8 mouse cellular contexts compared by ENCODE assay signal in genomic region chr7:25251071-25251791, GRCm38 (mm10). TPM values are rescaled to one million over a fixed set of nuclear protein-coding genes. Genes with fewer than 3 reads are reported as not detected.
A peak's percentile ranks its signal among the peaks of the same experiment; 100 is the strongest.
DNase-seq lines count a peak whose midpoint lies in the region; ATAC-seq lines count a peak whose summit lies in the region.

No protein-coding gene starts in this region.

- 3% methylated on average over 22 of the region's 22 CpGs for WGBS in forebrain, embryonic 15.5 days
- WGBS in hindbrain, embryonic 11.5 days, result 2% methylated on average over 22 of the region's 22 CpGs
- 2% methylated on average over 22 of the region's 22 CpGs for WGBS in limb, embryonic 15.5 days

- peaks cover 42% of the 10 kb centered on the region for H3K4me1 ChIP-seq in megakaryocyte, embryonic 14.5 days
- peaks cover 46% of the 10 kb centered on the region for H3K4me1 ChIP-seq in forebrain, embryonic 15.5 days
- peaks cover 12% of the 10 kb centered on the region for H3K4me1 ChIP-seq in hindbrain, embryonic 11.5 days (replicated peaks; ENCODE audit: control insufficient read depth, insufficient read depth, low read length)
- peaks cover 36% of the 10 kb centered on the region for H3K4me1 ChIP-seq in limb, embryonic 15.5 days

- peak overlapping the region; percentile 97 for H3K4me3 ChIP-seq in megakaryocyte, embryonic 14.5 days (replicated peaks)
- peak overlapping the region; percentile 73 for H3K4me3 ChIP-seq in forebrain, embryonic 15.5 days
- H3K4me3 ChIP-seq in hindbrain, embryonic 11.5 days (ENCODE audit: low read depth, low read length), result peak overlapping the region; percentile 90
- peak overlapping the region; percentile 95 for H3K4me3 ChIP-seq in limb, embryonic 15.5 days

- peak overlapping the region; percentile 96 for H3K27ac ChIP-seq in forebrain, embryonic 15.5 days (replicated peaks)
- peak overlapping the region; percentile 37 for H3K27ac ChIP-seq in hindbrain, embryonic 11.5 days (ENCODE audit: low read depth, low read length)
- H3K27ac ChIP-seq in limb, embryonic 15.5 days, result peak overlapping the region; percentile 99

- H3K9me3 ChIP-seq in megakaryocyte, embryonic 14.5 days, result no peaks in the 10 kb centered on the region
- no peaks in the 10 kb centered on the region for H3K9me3 ChIP-seq in forebrain, embryonic 15.5 days
- H3K9me3 ChIP-seq in hindbrain, embryonic 11.5 days (ENCODE audit: control insufficient read depth, low read length), result no peaks in the 10 kb centered on the region
- H3K9me3 ChIP-seq in limb, embryonic 15.5 days, result no peaks in the 10 kb centered on the region

- peak; percentile 60 for DNase-seq in brain, adult 2 months (ENCODE audit: low read depth, low spot score)
- peak; percentile 66 for DNase-seq in hindbrain, embryonic 11.5 days (ENCODE audit: low spot score)
- peak; percentile 60 for DNase-seq in naive thymus-derived CD4-positive, alpha-beta T cell, adult 2 months (ENCODE audit: low read depth)
- DNase-seq in layer of hippocampus, postnatal 25 days (ENCODE audit: extremely low spot score in 1 of 2, low spot score in 1 of 2), result no peak

- peak overlapping the region; percentile 49 for H3K9ac ChIP-seq in forebrain, embryonic 15.5 days (replicated peaks)
- peak overlapping the region; percentile 40 for H3K9ac ChIP-seq in hindbrain, embryonic 11.5 days (ENCODE audit: low read depth, low read length)
- peak overlapping the region; percentile 48 for H3K9ac ChIP-seq in limb, embryonic 15.5 days

- no peak for ATAC-seq in megakaryocyte, adult 5-6 weeks (ENCODE audit: poor library complexity, severe bottlenecking)
- ATAC-seq in forebrain, embryonic 15.5 days (replicated peaks), result no peak; the same call in 1 of the 2 replicates
- ATAC-seq in hindbrain, embryonic 11.5 days (ENCODE audit: low FRiP score), result peak; percentile 41
- ATAC-seq in limb, embryonic 15.5 days (ENCODE audit: insufficient number of reproducible peaks, low FRiP score, low TSS enrichment, low read depth), result peak; percentile 51

- peak overlapping the region; percentile 95 for H3K4me2 ChIP-seq in forebrain, embryonic 15.5 days (replicated peaks)
- peak overlapping the region; percentile 94 for H3K4me2 ChIP-seq in hindbrain, embryonic 11.5 days (replicated peaks; ENCODE audit: low read depth, low read length)
- H3K4me2 ChIP-seq in limb, embryonic 15.5 days, result peak overlapping the region; percentile 88

- H3K36me3 ChIP-seq in megakaryocyte, embryonic 14.5 days (replicated peaks; ENCODE audit: low read length), result peaks cover under 1% of the 10 kb centered on the region
- no peaks in the 10 kb centered on the region for H3K36me3 ChIP-seq in forebrain, embryonic 15.5 days
- H3K36me3 ChIP-seq in hindbrain, embryonic 11.5 days (ENCODE audit: control insufficient read depth, insufficient read depth, low read length), result no peaks in the 10 kb centered on the region
- H3K36me3 ChIP-seq in limb, embryonic 15.5 days, result no peaks in the 10 kb centered on the region

- H3K27me3 ChIP-seq in megakaryocyte, embryonic 14.5 days (replicated peaks), result peaks cover 12% of the 10 kb centered on the region
- H3K27me3 ChIP-seq in forebrain, embryonic 15.5 days, result no peaks in the 10 kb centered on the region
- no peaks in the 10 kb centered on the region for H3K27me3 ChIP-seq in hindbrain, embryonic 11.5 days (ENCODE audit: control insufficient read depth, insufficient read depth, low read length)
- H3K27me3 ChIP-seq in limb, embryonic 15.5 days, result no peaks in the 10 kb centered on the region

RNA-seq across cellular contexts. Expression of gene Erf, which starts 0.7 kb away (rescaled TPM):
- polyA plus RNA-seq in megakaryocyte, embryonic 14.5 days (2012; ENCODE audit: insufficient read depth, low replicate concordance), result 44.8 and 66.8 TPM in 2 replicates
- 4.9 and 6.5 TPM in 2 replicates for total RNA-seq in megakaryocyte, adult 5-6 weeks (2015)
- total RNA-seq in megakaryocyte, adult 5-6 weeks (2017), result 2.6 and 5.3 TPM in 2 replicates
- 4.8 and 5.5 TPM in 2 replicates for polyA plus RNA-seq in forebrain, embryonic 15.5 days (2015; fragmentation: Nextera tagmentation; extraction: Ambion mirVana)
- polyA plus RNA-seq in hindbrain, embryonic 11.5 days (2014; fragmentation: Nextera tagmentation; extraction: Ambion mirVana), result 12.8 and 14.2 TPM in 2 replicates
- polyA plus RNA-seq in limb, embryonic 15.5 days (2015; fragmentation: Nextera tagmentation; extraction: Ambion mirVana), result 20.8 and 24.4 TPM in 2 replicates
- 10 to 100 TPM; 44.4 to 51.1 TPM for total RNA-seq in layer of hippocampus, postnatal 25 days (2021)

RNA-seq across cellular contexts. Expression of gene Gsk3a, which starts 13.6 kb away (rescaled TPM):
- 55.6 and 120 TPM in 2 replicates for polyA plus RNA-seq in megakaryocyte, embryonic 14.5 days (2012; ENCODE audit: insufficient read depth, low replicate concordance)
- 90.1 and 90.2 TPM in 2 replicates for total RNA-seq in megakaryocyte, adult 5-6 weeks (2015)
- 58.7 and 60.8 TPM in 2 replicates for total RNA-seq in megakaryocyte, adult 5-6 weeks (2017)
- polyA plus RNA-seq in forebrain, embryonic 15.5 days (2015; fragmentation: Nextera tagmentation; extraction: Ambion mirVana), result 16.2 and 17.4 TPM in 2 replicates
- polyA plus RNA-seq in hindbrain, embryonic 11.5 days (2014; fragmentation: Nextera tagmentation; extraction: Ambion mirVana), result 14.1 and 16.1 TPM in 2 replicates
- polyA plus RNA-seq in limb, embryonic 15.5 days (2015; fragmentation: Nextera tagmentation; extraction: Ambion mirVana), result 8.2 and 10.0 TPM in 2 replicates
- 100 to 1,000 TPM; 195 to 200 TPM for total RNA-seq in layer of hippocampus, postnatal 25 days (2021)

RNA-seq across cellular contexts. Expression of gene Cic, which starts 16.3 kb away (rescaled TPM):
- polyA plus RNA-seq in megakaryocyte, embryonic 14.5 days (2012; ENCODE audit: insufficient read depth, low replicate concordance), result 290 and 655 TPM in 2 replicates
- total RNA-seq in megakaryocyte, adult 5-6 weeks (2015), result 166 and 174 TPM in 2 replicates
- total RNA-seq in megakaryocyte, adult 5-6 weeks (2017), result 55.5 and 84.2 TPM in 2 replicates
- 53.2 and 54.4 TPM in 2 replicates for polyA plus RNA-seq in forebrain, embryonic 15.5 days (2015; fragmentation: Nextera tagmentation; extraction: Ambion mirVana)
- polyA plus RNA-seq in hindbrain, embryonic 11.5 days (2014; fragmentation: Nextera tagmentation; extraction: Ambion mirVana), result 25.4 and 39.0 TPM in 2 replicates
- polyA plus RNA-seq in limb, embryonic 15.5 days (2015; fragmentation: Nextera tagmentation; extraction: Ambion mirVana), result 40.3 and 42.5 TPM in 2 replicates
- total RNA-seq in layer of hippocampus, postnatal 25 days (2021), result 100 to 1,000 TPM; 176 to 220 TPM

RNA-seq across cellular contexts. Expression of gene Zfp526, which starts 30.0 kb away (rescaled TPM):
- polyA plus RNA-seq in megakaryocyte, embryonic 14.5 days (2012; ENCODE audit: insufficient read depth, low replicate concordance), result 4.8 and 8.9 TPM in 2 replicates
- 7.2 and 7.6 TPM in 2 replicates for total RNA-seq in megakaryocyte, adult 5-6 weeks (2015)
- 5.2 and 8.3 TPM in 2 replicates for total RNA-seq in megakaryocyte, adult 5-6 weeks (2017)
- 1.9 and 2.0 TPM in 2 replicates for polyA plus RNA-seq in forebrain, embryonic 15.5 days (2015; fragmentation: Nextera tagmentation; extraction: Ambion mirVana)
- polyA plus RNA-seq in hindbrain, embryonic 11.5 days (2014; fragmentation: Nextera tagmentation; extraction: Ambion mirVana), result 2.9 and 3.9 TPM in 2 replicates
- polyA plus RNA-seq in limb, embryonic 15.5 days (2015; fragmentation: Nextera tagmentation; extraction: Ambion mirVana), result 2.7 and 2.8 TPM in 2 replicates
- total RNA-seq in layer of hippocampus, postnatal 25 days (2021), result 10 to 100 TPM; 10.5 to 12.4 TPM

RNA-seq across cellular contexts. Expression of gene Dedd2, which starts 30.8 kb away (rescaled TPM):
- polyA plus RNA-seq in megakaryocyte, embryonic 14.5 days (2012; ENCODE audit: insufficient read depth, low replicate concordance), result 16.7 and 34.3 TPM in 2 replicates
- 14.5 and 19.7 TPM in 2 replicates for total RNA-seq in megakaryocyte, adult 5-6 weeks (2015)
- total RNA-seq in megakaryocyte, adult 5-6 weeks (2017), result 17.8 and 18.8 TPM in 2 replicates
- polyA plus RNA-seq in forebrain, embryonic 15.5 days (2015; fragmentation: Nextera tagmentation; extraction: Ambion mirVana), result 17.7 and 18.0 TPM in 2 replicates
- 7.3 and 8.5 TPM in 2 replicates for polyA plus RNA-seq in hindbrain, embryonic 11.5 days (2014; fragmentation: Nextera tagmentation; extraction: Ambion mirVana)
- 12.2 and 13.6 TPM in 2 replicates for polyA plus RNA-seq in limb, embryonic 15.5 days (2015; fragmentation: Nextera tagmentation; extraction: Ambion mirVana)
- 10 to 100 TPM; 24.0 to 26.4 TPM for total RNA-seq in layer of hippocampus, postnatal 25 days (2021)

Comparison
In these comparisons a context has a peak if more than half of its experiments do, and no peak if none do; other contexts are left out.
1. ATAC-seq: peak in hindbrain, embryonic 11.5 days (single experiment) and limb, embryonic 15.5 days (single experiment); none in megakaryocyte, adult 5-6 weeks (single experiment) and forebrain, embryonic 15.5 days (single experiment).
2. DNase-seq: peak in brain, adult 2 months (single experiment), hindbrain, embryonic 11.5 days (single experiment) and naive thymus-derived CD4-positive, alpha-beta T cell, adult 2 months (single experiment); none in layer of hippocampus, postnatal 25 days (0 of 2).
3. H3K27ac ChIP-seq: peak in every context shown above with its lines; median percentile 99 in limb, embryonic 15.5 days; 96 in forebrain, embryonic 15.5 days; 37 in hindbrain, embryonic 11.5 days.
4. Peak in every context shown above with its lines, with median percentiles within 50 percentile points of each other: H3K4me3 ChIP-seq, H3K4me2 ChIP-seq and H3K9ac ChIP-seq.